Mouse (Mus musculus): ENCODE measurements at regions not wholly inside any gene's neighbourhood (a gene's known extent, or its start where the extent isn't known, plus 50 kb on each side); places are given as distances from the start of the nearest gene placed in this dataset.
A peak's percentile ranks its signal among the peaks of the same experiment; 100 is the strongest.

GRCm38 (mm10) chr2:114968651-114969050 is 313.9 kb upstream of the Dph6 start:
- no peak for DNase-seq (ENCODE audit: low read depth, low spot score)

GRCm38 (mm10) chr2:114993419-114993818 is 338.7 kb upstream of the Dph6 start:
- no peak for DNase-seq (ENCODE audit: low read depth, low spot score)

- DNase-seq (ENCODE audit: low read depth, low spot score) = no peak
Observed at GRCm38 (mm10) chr2:114993882-114994281, 339.1 kb upstream of the Dph6 start.

GRCm38 (mm10) chr2:114994691-114995347 is 340.1 kb upstream of the Dph6 start:
- DNase-seq (ENCODE audit: low read depth, low spot score) = no peak

GRCm38 (mm10) chr2:115013916-115014315 is 359.2 kb upstream of the Dph6 start:
- no peak for DNase-seq (ENCODE audit: low read depth, low spot score)

GRCm38 (mm10) chr2:115026777-115027176 is 372.0 kb upstream of the Dph6 start:
- no peak for DNase-seq (ENCODE audit: low read depth, low spot score)

GRCm38 (mm10) chr2:115031134-115031533 is 376.4 kb upstream of the Dph6 start:
- DNase-seq (ENCODE audit: low read depth, low spot score) = no peak

- DNase-seq (ENCODE audit: low read depth, low spot score) = no peak
Observed at GRCm38 (mm10) chr2:115036205-115036604, 381.4 kb upstream of the Dph6 start.

- no peak for DNase-seq (ENCODE audit: low read depth, low spot score)
Observed at GRCm38 (mm10) chr2:115042299-115042785, 387.6 kb upstream of the Dph6 start.

GRCm38 (mm10) chr2:115056327-115057070 is 401.7 kb upstream of the Dph6 start:
- no peak for DNase-seq (ENCODE audit: low read depth, low spot score)

GRCm38 (mm10) chr2:115057200-115057599 is 402.4 kb upstream of the Dph6 start:
- no peak for DNase-seq (ENCODE audit: low read depth, low spot score)

GRCm38 (mm10) chr2:115067489-115068163 is 412.9 kb upstream of the Dph6 start:
- DNase-seq (ENCODE audit: low read depth, low spot score) = no peak

- DNase-seq (ENCODE audit: low read depth, low spot score) = no peak
Observed at GRCm38 (mm10) chr2:115069704-115070103, 414.9 kb upstream of the Dph6 start.

- DNase-seq (ENCODE audit: low read depth, low spot score) = no peak
Observed at GRCm38 (mm10) chr2:115070123-115070522, 415.4 kb upstream of the Dph6 start.

GRCm38 (mm10) chr2:115070666-115071065 is 415.9 kb upstream of the Dph6 start:
- DNase-seq (ENCODE audit: low read depth, low spot score) = no peak

GRCm38 (mm10) chr2:115081563-115082291 is 427.0 kb upstream of the Dph6 start:
- no peak for DNase-seq (ENCODE audit: low read depth, low spot score)

GRCm38 (mm10) chr2:115082292-115082809 is 427.6 kb upstream of the Dph6 start:
- DNase-seq (ENCODE audit: low read depth, low spot score) = no peak

GRCm38 (mm10) chr2:115088421-115089120 is 433.8 kb upstream of the Dph6 start:
- DNase-seq (ENCODE audit: low read depth, low spot score) = no peak

- DNase-seq (ENCODE audit: low read depth, low spot score) = no peak
Observed at GRCm38 (mm10) chr2:115090430-115091175, 435.8 kb upstream of the Dph6 start.

- DNase-seq (ENCODE audit: low read depth, low spot score) = peak; percentile 70
Observed at GRCm38 (mm10) chr2:115095351-115095750, 440.6 kb upstream of the Dph6 start.

Data from forelimb bud, embryonic 11.5 days (tissue).